Comparison of ENCODE assay signal across 8 mouse cellular contexts in the genomic region with DNA sequence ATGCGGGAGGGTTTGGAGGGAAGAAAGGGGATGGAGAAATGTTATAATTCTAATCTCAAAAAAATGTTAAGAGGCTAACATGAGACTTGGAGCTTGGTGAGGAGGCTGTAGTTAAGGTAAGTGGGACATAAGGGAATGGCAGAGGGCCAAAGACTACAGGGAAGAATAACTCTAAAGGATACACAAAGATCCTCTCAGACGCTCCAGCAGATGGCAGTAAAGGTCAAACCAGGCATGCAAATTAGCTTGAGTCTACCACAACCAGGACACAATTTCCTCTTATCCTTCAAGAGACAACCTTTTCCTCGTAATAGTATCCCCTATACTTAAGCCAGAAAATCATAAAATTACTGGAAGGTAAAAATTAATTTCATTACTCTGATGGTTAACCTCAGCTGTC.
DNase-seq lines count a peak whose midpoint lies in the region; ATAC-seq lines count a peak whose summit lies in the region.

No protein-coding gene starts in this region.

- ATAC-seq in common myeloid progenitor, adult 5-6 weeks (replicated peaks; ENCODE audit: low read depth, poor library complexity, severe bottlenecking), result peak; percentile 56; the same call in 1 of the 2 replicates

- peak; percentile 45 for DNase-seq in gastrocnemius, adult 18-20 months (ENCODE audit: low spot score)
- no peak for DNase-seq in gastrocnemius, postnatal 36 days
- DNase-seq in right cerebral cortex, postnatal 10 days (ENCODE audit: low spot score in 2 of 2), result peak; percentile 22 to 44
- DNase-seq in right cerebral cortex, postnatal 25 days, result no peak
- DNase-seq in kidney, postnatal 4 days, result peak; percentile 33 to 58
- DNase-seq in mesoderm, embryonic 11.5 days (ENCODE audit: low read depth, low spot score), result peak; percentile 3
- no peak for DNase-seq in limb, embryonic 10.5 days (ENCODE audit: low spot score)

- H3K9me3 ChIP-seq in limb, embryonic 10.5 days (replicated peaks), result no peaks in the 10 kb centered on the region

- H3K36me3 ChIP-seq in limb, embryonic 10.5 days, result no peaks in the 10 kb centered on the region

- intact Hi-C loops in gastrocnemius, postnatal 36 days (cut with DNase I), result loop anchor here (5.0 kb wide), 1 partner anchor 408 kb away; no protein-coding TSS in a partner anchor

- H3K27ac ChIP-seq in limb, embryonic 10.5 days, result no peak overlapping the region

- H3K4me3 ChIP-seq in limb, embryonic 10.5 days, result no peak overlapping the region

- no peaks in the 10 kb centered on the region for H3K4me1 ChIP-seq in limb, embryonic 10.5 days

- H3K27me3 ChIP-seq in limb, embryonic 10.5 days (ENCODE audit: low read depth, poor library complexity, severe bottlenecking), result no peaks in the 10 kb centered on the region

- 84% methylated on average over 3 of the region's 3 CpGs for WGBS in limb, embryonic 10.5 days

Comparison
In these comparisons a context has a peak if more than half of its experiments do, and no peak if none do; other contexts are left out.
1. DNase-seq: peak in gastrocnemius, adult 18-20 months (single experiment), right cerebral cortex, postnatal 10 days (2 of 2), kidney, postnatal 4 days (2 of 2) and mesoderm, embryonic 11.5 days (single experiment); none in gastrocnemius, postnatal 36 days (0 of 2), right cerebral cortex, postnatal 25 days (single experiment) and limb, embryonic 10.5 days (single experiment).